Mouse (Mus musculus) bone marrow macrophage, adult 2 months (primary cell): ENCODE data around the gene Krtap5-3.
"Not testable (repeated sequence)": the region's sequence is repeated elsewhere in the genome, so short reads cannot be mapped to it uniquely, and the experiment has no call there.

Source experiments
- CTCF ChIP-seq: IDR thresholded peaks from 2 replicates; pipeline ENCODE4 v1.5.1; 2012; ENCODE audit warnings: low read depth, mild to moderate bottlenecking, low read length, moderate library complexity
- POLR2A ChIP-seq: IDR thresholded peaks from 2 replicates; pipeline ENCODE4 v1.6.1; 2012; ENCODE audit warnings: mild to moderate bottlenecking, low read depth, low read length, borderline replicate concordance

- TF ChIP-seq POLR2A, CTCF: not testable (repeated sequence)
Measured at GRCm38 (mm10) chr7:142175905-142176304, 25.3 kb upstream of the Krtap5-3 start, which contains the start of gene Krtap5-2.
